Mouse (Mus musculus) lung, postnatal 0 days (tissue): ENCODE measurements around the gene Rnf40.

Source experiments
- CTCF ChIP-seq: IDR thresholded peaks from 2 replicates; pipeline ENCODE4 v1.5.1; 2016; ENCODE audit warnings: antibody characterized with exemption, mild to moderate bottlenecking
- EP300 ChIP-seq: IDR thresholded peaks from 2 replicates; pipeline ENCODE4 v1.6.1; 2016; ENCODE audit warnings: antibody characterized with exemption, mild to moderate bottlenecking, control low read depth

- TF ChIP-seq CTCF (no peak), EP300 (no peak)
Measured at GRCm38 (mm10) chr7:127549116-127549835, 39.3 kb upstream of the Rnf40 start.
